Mouse (Mus musculus): ENCODE results near the gene Tut1.

DNA sequence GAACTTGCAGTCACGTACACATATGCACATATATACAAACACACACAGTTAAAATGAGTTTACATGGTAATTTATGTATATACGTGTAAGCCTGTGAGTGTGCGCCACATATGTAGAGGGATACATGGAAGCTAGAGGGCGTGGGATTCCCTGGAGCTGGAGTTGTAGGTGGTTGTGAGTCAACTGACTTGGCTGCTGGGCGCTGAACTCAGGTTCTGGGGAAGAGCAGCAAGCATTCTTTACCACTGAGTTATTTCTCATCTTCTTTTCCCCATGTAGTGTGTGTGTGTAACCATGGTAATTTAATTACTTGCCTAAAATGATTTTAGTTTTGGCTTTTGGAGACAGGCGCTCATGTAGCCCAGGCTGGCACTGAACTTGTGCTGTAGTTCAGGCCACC, 43.0 kb downstream of the Tut1 start:
- TF ChIP-seq MAX (IDR thresholded peaks at IDR 0.05; ENCODE audit: low read depth): no peak
- TF ChIP-seq MYOG (IDR thresholded peaks at IDR 0.05; ENCODE audit: control insufficient read depth in 1 of 3, insufficient read depth in 1 of 3, insufficient read length in 2 of 3, low read depth in 2 of 3): no peak
- TF ChIP-seq POLR2A (IDR thresholded peaks at IDR 0.05; ENCODE audit: insufficient read length, low read depth): no peak
- TF ChIP-seq E2F4 (IDR thresholded peaks at IDR 0.05; ENCODE audit: insufficient read depth): no peak
